Mouse (Mus musculus) embryonic facial prominence, embryonic 13.5 days (tissue): ENCODE results near the gene Trim50. TPM values are rescaled to one million over a fixed set of nuclear protein-coding genes. Genes with fewer than 3 reads are reported as not detected.

Experiments used
- ATAC-seq: fragments of 200-750 bp; cut with Nextera tagmentation; 2 replicates; pipeline ENCODE4 v1.8.0; 2017; ENCODE audit warnings: low read depth; ENCODE audit not compliant: insufficient number of reproducible peaks, insufficient read depth, low FRiP score, low TSS enrichment
- H3K27ac ChIP-seq: fragments of 300-500 bp; sonication (generic); 2 replicates; pipeline ENCODE4 v1.5.1; 2015; ENCODE audit warnings: moderate library complexity, mild to moderate bottlenecking, inconsistent platforms
- H3K27me3 ChIP-seq: fragments of 300-500 bp; sonication (generic); 2 replicates; pipeline ENCODE4 v1.6.1; 2015; ENCODE audit warnings: mild to moderate bottlenecking, inconsistent platforms
- H3K36me3 ChIP-seq: fragments of 300-500 bp; sonication (generic); 2 replicates; pipeline ENCODE4 v1.6.1; 2015; ENCODE audit warnings: mild to moderate bottlenecking, inconsistent platforms
- H3K4me1 ChIP-seq: fragments of 300-500 bp; sonication (generic); 2 replicates; pipeline ENCODE4 v1.6.1; 2015; ENCODE audit warnings: inconsistent platforms
- H3K4me2 ChIP-seq: fragments of 300-500 bp; sonication (generic); 2 replicates; pipeline ENCODE4 v1.6.1; 2015; ENCODE audit warnings: moderate library complexity, mild to moderate bottlenecking, inconsistent platforms
- H3K4me3 ChIP-seq: fragments of 300-500 bp; sonication (generic); 2 replicates; pipeline ENCODE4 v1.5.1; 2015; ENCODE audit warnings: mild to moderate bottlenecking, inconsistent platforms
- H3K9ac ChIP-seq: fragments of 300-500 bp; sonication (generic); 2 replicates; pipeline ENCODE4 v1.6.1; 2015; ENCODE audit warnings: mild to moderate bottlenecking, inconsistent platforms
- H3K9me3 ChIP-seq: fragments of 300-500 bp; sonication (generic); 2 replicates; pipeline ENCODE4 v1.6.1; 2016; ENCODE audit warnings: inconsistent platforms
- WGBS: fragments of 180-500 bp; shearing (Covaris S2); methylation state at CpG from one replicate; pipeline ENCODE4 v1.1.7; 2015; ENCODE audit warnings: mixed read lengths; 5-methylcytosine and 5-hydroxymethylcytosine counted together
- polyA plus RNA-seq: library from polyadenylated mRNA; unstranded; fragments of >200 nt; fragmentation: Nextera tagmentation; extraction: Ambion mirVana; gene quantifications from 2 replicates; pipeline ENCODE4 v1.2.1, GENCODE M21; 2015

The Trim50 gene
- polyA plus RNA-seq, result 0.14 TPM in 1 of 2 replicates, not detected in the other

- H3K4me1 ChIP-seq, result no peaks in the 10 kb centered on the region
- WGBS, result 54% methylated on average over 9 of the region's 9 CpGs
- no peak within 1 kb of the TSS for H3K9ac ChIP-seq
- H3K4me2 ChIP-seq, result no peak within 1 kb of the TSS
- ATAC-seq, result no peak
- no peak within 1 kb of the TSS for H3K27ac ChIP-seq
- H3K9me3 ChIP-seq, result peaks cover 16% of the 10 kb centered on the region
- H3K4me3 ChIP-seq, result no peak within 1 kb of the TSS
- H3K36me3 ChIP-seq, result no peaks in the 10 kb centered on the region
- peaks cover 20% of the 10 kb centered on the region for H3K27me3 ChIP-seq
These were observed at the start of gene Trim50 for GRCm38 (mm10) chr5:135352995-135353394. Gene Trim50, plus strand, starts transcription at chr5:135353295.

DNA sequence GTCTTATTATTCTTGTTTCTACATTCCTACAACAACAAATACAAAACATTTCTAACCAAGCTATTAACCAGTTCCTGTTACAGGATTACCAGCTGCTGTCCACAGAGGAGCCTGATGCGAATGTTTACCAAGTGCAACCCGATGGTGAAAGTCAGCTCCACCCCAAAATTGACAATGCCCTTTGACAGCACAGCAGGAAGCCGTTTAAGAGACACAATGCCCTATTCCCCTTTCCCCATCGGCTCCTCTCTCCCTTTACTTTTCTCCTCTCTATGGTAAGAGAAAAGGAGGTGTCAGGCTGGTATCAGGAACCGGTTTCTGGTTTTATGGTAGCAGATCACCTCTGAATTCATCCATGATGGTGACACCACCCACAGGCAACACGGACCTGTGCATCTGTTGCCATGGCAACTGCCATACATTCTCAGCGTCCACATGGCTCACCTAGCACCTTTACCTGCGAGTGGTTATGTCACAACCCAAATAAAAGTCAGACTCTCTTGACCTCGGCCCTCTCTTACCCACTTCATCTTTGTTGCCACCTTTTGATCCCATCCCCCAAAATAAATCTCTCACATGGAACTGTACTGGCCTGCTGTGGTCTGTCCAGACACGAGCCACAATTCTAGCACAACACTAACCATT, 46.7 kb upstream of the Trim50 start:
- Histone ChIP-seq H3K27me3 (no peaks in the 10 kb centered on the region), H3K4me2 (no peak overlapping the region), H3K9ac (no peak overlapping the region), H3K36me3 (no peaks in the 10 kb centered on the region), H3K4me1 (no peaks in the 10 kb centered on the region), H3K9me3 (no peaks in the 10 kb centered on the region), H3K27ac (no peak overlapping the region), H3K4me3 (no peak overlapping the region)
- ATAC-seq, result no peak
- WGBS, result 51% methylated on average over 10 of the region's 10 CpGs

GRCm38 (mm10) chr5:135316177-135316576, 36.9 kb upstream of the Trim50 start:
- Histone ChIP-seq H3K4me2 (no peak overlapping the region), H3K27me3 (no peaks in the 10 kb centered on the region; the same call in 1 of the 2 replicates), H3K4me3 (no peak overlapping the region), H3K9ac (no peak overlapping the region), H3K36me3 (no peaks in the 10 kb centered on the region), H3K27ac (no peak overlapping the region), H3K4me1 (no peaks in the 10 kb centered on the region), H3K9me3 (no peaks in the 10 kb centered on the region)
- WGBS, result 87% methylated on average over 3 of the region's 3 CpGs
- ATAC-seq, result no peak

DNA sequence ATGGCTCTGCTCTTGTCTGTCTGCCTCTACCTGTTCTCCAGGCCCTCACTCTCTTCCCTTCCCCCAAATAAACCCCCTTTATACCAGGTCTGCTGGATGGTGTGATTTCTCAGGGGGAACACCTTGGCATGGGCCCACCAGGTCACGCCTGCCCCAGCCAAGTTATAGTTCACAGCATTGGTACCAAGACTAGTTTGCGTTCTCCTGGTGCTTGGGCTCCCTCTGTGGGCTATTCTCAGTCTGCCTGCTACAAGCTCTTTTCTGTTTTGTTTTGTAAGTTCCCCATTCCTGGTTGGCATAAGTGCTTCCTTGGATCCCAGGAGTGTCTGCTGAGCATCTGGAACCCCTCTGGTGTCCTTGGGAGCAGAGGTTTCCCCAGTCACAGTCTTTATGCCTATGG, 33.2 kb upstream of the Trim50 start:
- Histone ChIP-seq H3K4me3 (no peak overlapping the region), H3K4me2 (no peak overlapping the region), H3K27me3 (no peaks in the 10 kb centered on the region; the same call in 1 of the 2 replicates), H3K4me1 (no peaks in the 10 kb centered on the region), H3K9ac (no peak overlapping the region), H3K27ac (no peak overlapping the region), H3K36me3 (no peaks in the 10 kb centered on the region), H3K9me3 (no peaks in the 10 kb centered on the region)
- no peak for ATAC-seq
- WGBS, result 57% methylated on average over 2 of the region's 2 CpGs

DNA sequence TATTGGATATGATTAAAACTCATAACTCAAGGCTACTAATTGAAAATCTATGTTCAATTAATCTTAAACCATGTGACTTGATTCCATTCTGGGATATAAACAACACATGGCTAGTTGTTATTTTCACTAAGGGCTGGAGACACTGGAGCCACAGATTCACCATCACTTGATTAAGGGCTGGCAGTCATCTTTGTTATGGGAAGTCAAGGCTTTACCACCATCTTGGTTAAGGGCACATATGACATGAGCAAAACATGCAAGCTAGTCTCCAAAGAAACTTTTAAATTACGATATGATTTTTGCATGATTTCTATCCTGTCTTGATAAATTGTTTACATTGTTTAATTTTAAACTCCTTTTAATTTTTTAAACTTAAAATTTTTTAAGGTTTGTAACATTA, 30.9 kb upstream of the Trim50 start:
- Histone ChIP-seq H3K27me3 (no peaks in the 10 kb centered on the region; the same call in 1 of the 2 replicates), H3K4me1 (no peaks in the 10 kb centered on the region), H3K4me2 (no peak overlapping the region), H3K9me3 (no peaks in the 10 kb centered on the region), H3K9ac (no peak overlapping the region), H3K36me3 (no peaks in the 10 kb centered on the region), H3K27ac (no peak overlapping the region), H3K4me3 (no peak overlapping the region)
- no peak for ATAC-seq
- WGBS, result 88% methylated on average over 1 of the region's 1 CpGs

GRCm38 (mm10) chr5:135326121-135326659, 26.9 kb upstream of the Trim50 start:
- Histone ChIP-seq H3K27ac (no peak overlapping the region), H3K27me3 (no peaks in the 10 kb centered on the region), H3K4me3 (no peak overlapping the region), H3K4me1 (no peaks in the 10 kb centered on the region), H3K9ac (no peak overlapping the region), H3K9me3 (no peaks in the 10 kb centered on the region), H3K4me2 (no peak overlapping the region), H3K36me3 (no peaks in the 10 kb centered on the region)
- ATAC-seq, result no peak
- WGBS, result 15% methylated on average over 3 of the region's 3 CpGs

DNA sequence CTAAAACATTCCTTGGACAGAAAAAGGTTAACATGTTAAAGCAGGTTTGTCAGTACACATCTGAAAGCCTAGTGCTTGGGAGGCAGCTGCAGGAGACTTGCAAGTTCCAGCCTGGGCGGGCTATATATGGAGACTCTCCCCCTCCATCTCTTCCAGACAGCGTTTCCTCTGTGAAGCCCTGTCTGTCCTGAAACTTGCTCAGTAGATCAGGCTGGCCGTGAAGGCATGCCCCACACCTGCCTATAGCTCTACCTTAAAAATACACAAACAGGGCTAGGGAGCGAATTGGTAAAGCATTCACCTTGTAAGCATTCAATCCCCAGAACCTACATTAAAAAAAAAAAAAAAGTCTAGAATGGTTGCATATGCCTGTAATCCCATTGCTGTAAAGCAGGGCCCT, 23.6 kb upstream of the Trim50 start:
- Histone ChIP-seq H3K9ac (no peak overlapping the region), H3K4me1 (no peaks in the 10 kb centered on the region), H3K27me3 (no peaks in the 10 kb centered on the region), H3K4me3 (no peak overlapping the region), H3K9me3 (no peaks in the 10 kb centered on the region), H3K4me2 (no peak overlapping the region), H3K36me3 (no peaks in the 10 kb centered on the region), H3K27ac (no peak overlapping the region)
- WGBS, result 69% methylated on average over 4 of the region's 4 CpGs
- no peak for ATAC-seq

- no peak for ATAC-seq
- Histone ChIP-seq H3K4me1 (no peaks in the 10 kb centered on the region), H3K9me3 (no peaks in the 10 kb centered on the region), H3K4me3 (no peak overlapping the region), H3K9ac (no peak overlapping the region), H3K27me3 (no peaks in the 10 kb centered on the region), H3K36me3 (no peaks in the 10 kb centered on the region), H3K4me2 (no peak overlapping the region), H3K27ac (no peak overlapping the region)
- 85% methylated on average over 5 of the region's 5 CpGs for WGBS
These were observed 22.9 kb upstream of the Trim50 start for GRCm38 (mm10) chr5:135330201-135330600.

GRCm38 (mm10) chr5:135331161-135331560, 21.9 kb upstream of the Trim50 start:
- Histone ChIP-seq H3K9ac (no peak overlapping the region), H3K27ac (no peak overlapping the region), H3K36me3 (no peaks in the 10 kb centered on the region), H3K27me3 (no peaks in the 10 kb centered on the region), H3K4me1 (no peaks in the 10 kb centered on the region), H3K4me2 (no peak overlapping the region), H3K9me3 (no peaks in the 10 kb centered on the region), H3K4me3 (no peak overlapping the region)
- no peak for ATAC-seq
- 85% methylated on average over 6 of the region's 6 CpGs for WGBS

- Histone ChIP-seq H3K4me2 (no peak overlapping the region), H3K4me1 (no peaks in the 10 kb centered on the region), H3K27ac (no peak overlapping the region), H3K9ac (no peak overlapping the region), H3K9me3 (no peaks in the 10 kb centered on the region), H3K27me3 (no peaks in the 10 kb centered on the region), H3K36me3 (no peaks in the 10 kb centered on the region), H3K4me3 (no peak overlapping the region)
- WGBS, result 55% methylated on average over 3 of the region's 3 CpGs
- ATAC-seq, result no peak
These were observed 15.5 kb upstream of the Trim50 start for GRCm38 (mm10) chr5:135337575-135337974.

DNA sequence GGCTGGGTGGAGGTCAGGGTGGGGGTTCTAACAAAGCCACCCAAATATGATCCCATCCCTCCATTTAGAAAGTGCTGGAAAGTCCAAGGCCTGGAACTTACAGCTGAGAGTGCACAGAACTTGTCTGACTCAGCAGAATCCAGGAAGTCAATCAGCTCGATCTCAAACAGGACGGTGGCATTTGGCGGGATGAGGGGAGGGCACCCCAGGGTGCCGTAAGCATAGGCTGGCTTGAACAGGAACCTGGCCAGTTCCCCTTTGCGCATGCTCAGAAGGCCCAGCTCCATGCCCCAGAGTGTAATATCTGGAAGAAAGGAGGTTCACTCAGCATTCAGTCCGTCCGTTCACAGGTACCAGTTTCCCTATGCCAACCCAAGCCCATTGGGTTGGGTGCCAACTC, 7.1 kb upstream of the Trim50 start:
- no peak for ATAC-seq
- Histone ChIP-seq H3K9me3 (peaks cover 13% of the 10 kb centered on the region), H3K27ac (no peak overlapping the region), H3K4me3 (no peak overlapping the region), H3K9ac (no peak overlapping the region), H3K36me3 (no peaks in the 10 kb centered on the region), H3K4me2 (no peak overlapping the region), H3K4me1 (no peaks in the 10 kb centered on the region), H3K27me3 (no peaks in the 10 kb centered on the region)
- WGBS, result 74% methylated on average over 7 of the region's 7 CpGs

DNA sequence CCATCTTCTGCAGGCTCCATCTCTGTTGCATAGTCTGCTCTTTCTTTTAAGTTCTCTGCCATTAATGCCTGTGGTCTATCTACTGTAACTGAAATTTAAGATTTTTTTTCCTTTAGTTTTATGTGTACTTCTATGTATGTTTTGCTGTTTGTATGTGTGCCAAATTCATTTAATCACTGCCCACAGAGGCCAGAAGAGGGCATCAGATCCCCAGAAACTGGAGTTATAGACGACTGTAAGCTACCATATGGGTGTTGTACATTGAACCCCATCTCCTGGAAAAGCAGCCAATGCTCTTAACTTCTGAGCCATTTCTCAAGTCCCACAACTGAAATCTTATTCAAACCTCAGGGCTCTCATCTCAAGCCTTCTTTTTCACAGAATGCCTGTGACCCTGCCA, 6.7 kb upstream of the Trim50 start:
- Histone ChIP-seq H3K27me3 (no peaks in the 10 kb centered on the region), H3K36me3 (no peaks in the 10 kb centered on the region), H3K4me3 (no peak overlapping the region), H3K4me1 (no peaks in the 10 kb centered on the region), H3K9ac (no peak overlapping the region), H3K4me2 (no peak overlapping the region), H3K27ac (no peak overlapping the region), H3K9me3 (peaks cover 13% of the 10 kb centered on the region)
- no peak for ATAC-seq
- 9% methylated on average over 1 of the region's 1 CpGs for WGBS
